Mouse (Mus musculus) kidney, embryonic 15.5 days (tissue): Measurements from ENCODE around the gene Lipa. TPM values are rescaled to one million over a fixed set of nuclear protein-coding genes. Genes with fewer than 3 reads are reported as not detected.
A peak's percentile ranks its signal among the peaks of the same experiment; 100 is the strongest.

Experiments
- ATAC-seq: fragments of 200-750 bp; cut with Nextera tagmentation; replicated peaks from 2 replicates; pipeline ENCODE4 v1.8.0; 2017; ENCODE audit warnings: moderate TSS enrichment; ENCODE audit not compliant: low FRiP score
- H3K27ac ChIP-seq: fragments of 300-500 bp; sonication (generic); 2 replicates; pipeline ENCODE4 v1.5.1; 2015; ENCODE audit warnings: mild to moderate bottlenecking, inconsistent platforms
- H3K27me3 ChIP-seq: fragments of 300-500 bp; sonication (generic); 2 replicates; pipeline ENCODE4 v1.6.1; 2015; ENCODE audit warnings: inconsistent platforms
- H3K36me3 ChIP-seq: fragments of 300-500 bp; sonication (generic); 2 replicates; pipeline ENCODE4 v1.6.1; 2015; ENCODE audit warnings: inconsistent platforms
- H3K4me1 ChIP-seq: fragments of 300-500 bp; sonication (generic); 2 replicates; pipeline ENCODE4 v1.6.1; 2015; ENCODE audit warnings: inconsistent platforms
- H3K4me2 ChIP-seq: fragments of 300-500 bp; sonication (generic); 2 replicates; pipeline ENCODE4 v1.6.1; 2015; ENCODE audit warnings: moderate library complexity, mild to moderate bottlenecking, inconsistent platforms
- H3K4me3 ChIP-seq: fragments of 300-500 bp; sonication (generic); replicated peaks from 2 replicates; pipeline ENCODE4 v1.5.1; 2015; ENCODE audit warnings: mild to moderate bottlenecking, inconsistent platforms
- H3K9ac ChIP-seq: fragments of 300-500 bp; sonication (generic); 2 replicates; pipeline ENCODE4 v1.6.1; 2015; ENCODE audit warnings: mild to moderate bottlenecking, inconsistent platforms
- H3K9me3 ChIP-seq: fragments of 300-500 bp; sonication (generic); replicated peaks from 2 replicates; pipeline ENCODE4 v1.6.1; 2016; ENCODE audit warnings: inconsistent platforms
- WGBS: fragments of 180-500 bp; shearing (Covaris S2); methylation state at CpG from one replicate; pipeline ENCODE4 v1.1.7; 2015; ENCODE audit warnings: mixed read lengths; 5-methylcytosine and 5-hydroxymethylcytosine counted together
- polyA plus RNA-seq: library from polyadenylated mRNA; unstranded; fragments of >200 nt; fragmentation: Nextera tagmentation; extraction: Ambion mirVana; gene quantifications from 2 replicates; pipeline ENCODE4 v1.2.1, GENCODE M21; 2015

Lipa gene
- polyA plus RNA-seq, result 31.2 and 32.5 TPM in 2 replicates

- peak; percentile 100 for ATAC-seq
- H3K27ac ChIP-seq, result peak within 1 kb of the TSS; percentile 70
- peak within 1 kb of the TSS; percentile 73 for H3K4me3 ChIP-seq
- under 1% methylated on average over 29 of the region's 29 CpGs for WGBS
- peak within 1 kb of the TSS; percentile 62 for H3K9ac ChIP-seq
- no peaks in the 10 kb centered on the region for H3K27me3 ChIP-seq
- peak within 1 kb of the TSS; percentile 94 for H3K4me2 ChIP-seq
- H3K36me3 ChIP-seq, result no peaks in the 10 kb centered on the region
- no peaks in the 10 kb centered on the region for H3K9me3 ChIP-seq
- peaks cover 9% of the 10 kb centered on the region; the same call in 1 of the 2 replicates for H3K4me1 ChIP-seq
These were observed at the start of gene Lipa for GRCm38 (mm10) chr19:34526941-34527682. Gene Lipa (minus strand): TSS chr19:34527474.

- H3K9ac ChIP-seq, result no peak overlapping the region
- H3K36me3 ChIP-seq, result 0 out of 2 replicates have a peak, but pooled peaks cover 7% of the 10 kb centered on the region
- H3K27me3 ChIP-seq, result no peaks in the 10 kb centered on the region
- H3K4me2 ChIP-seq, result no peak overlapping the region
- H3K27ac ChIP-seq, result no peak overlapping the region
- no peaks in the 10 kb centered on the region for H3K9me3 ChIP-seq
- H3K4me1 ChIP-seq, result peaks cover 16% of the 10 kb centered on the region
- H3K4me3 ChIP-seq, result no peak overlapping the region
- no peak for ATAC-seq
- 92% methylated on average over 5 of the region's 5 CpGs for WGBS
These were observed 46.4 kb upstream of the Lipa start for GRCm38 (mm10) chr19:34573650-34574049.

GRCm38 (mm10) chr19:34571080-34571479, 43.8 kb upstream of the Lipa start:
- H3K9me3 ChIP-seq, result no peaks in the 10 kb centered on the region
- no peaks in the 10 kb centered on the region for H3K27me3 ChIP-seq
- ATAC-seq, result no peak
- WGBS, result 88% methylated on average over 1 of the region's 1 CpGs
- H3K4me2 ChIP-seq, result no peak overlapping the region
- peaks cover 16% of the 10 kb centered on the region for H3K4me1 ChIP-seq
- 0 out of 2 replicates have a peak, but pooled peaks cover 7% of the 10 kb centered on the region for H3K36me3 ChIP-seq
- H3K27ac ChIP-seq, result no peak overlapping the region
- no peak overlapping the region for H3K9ac ChIP-seq
- no peak overlapping the region for H3K4me3 ChIP-seq

GRCm38 (mm10) chr19:34569896-34570476, 42.7 kb upstream of the Lipa start:
- Histone ChIP-seq H3K4me1 (peaks cover 16% of the 10 kb centered on the region), H3K9me3 (no peaks in the 10 kb centered on the region), H3K27me3 (no peaks in the 10 kb centered on the region), H3K9ac (no peak overlapping the region), H3K36me3 (0 out of 2 replicates have a peak, but pooled peaks cover 7% of the 10 kb centered on the region), H3K4me2 (0 out of 2 replicates have a peak overlapping the region, but pooled peaks have one; percentile 16), H3K4me3 (no peak overlapping the region), H3K27ac (peak overlapping the region; percentile 60)
- 30% methylated on average over 4 of the region's 4 CpGs for WGBS
- ATAC-seq, result peak; percentile 82

- 0 out of 2 replicates have a peak, but pooled peaks cover 5% of the 10 kb centered on the region for H3K36me3 ChIP-seq
- no peaks in the 10 kb centered on the region for H3K27me3 ChIP-seq
- no peak for ATAC-seq
- WGBS, result 57% methylated on average over 7 of the region's 7 CpGs
- peak overlapping the region; percentile 60 for H3K27ac ChIP-seq
- no peak overlapping the region for H3K4me2 ChIP-seq
- H3K9ac ChIP-seq, result no peak overlapping the region
- H3K4me3 ChIP-seq, result no peak overlapping the region
- H3K4me1 ChIP-seq, result peaks cover 16% of the 10 kb centered on the region
- no peaks in the 10 kb centered on the region for H3K9me3 ChIP-seq
These were observed 42.0 kb upstream of the Lipa start for GRCm38 (mm10) chr19:34568988-34569895.

- Histone ChIP-seq H3K9ac (no peak overlapping the region), H3K27ac (peak overlapping the region; percentile 10; the same call in 1 of the 2 replicates), H3K27me3 (no peaks in the 10 kb centered on the region), H3K4me2 (no peak overlapping the region), H3K4me3 (no peak overlapping the region), H3K4me1 (peaks cover 16% of the 10 kb centered on the region), H3K36me3 (no peaks in the 10 kb centered on the region), H3K9me3 (no peaks in the 10 kb centered on the region)
- peak; percentile 65 for ATAC-seq
- 40% methylated on average over 1 of the region's 1 CpGs for WGBS
These were observed 39.0 kb upstream of the Lipa start for GRCm38 (mm10) chr19:34566178-34566784.

- no peak overlapping the region for H3K27ac ChIP-seq
- no peak for ATAC-seq
- H3K4me2 ChIP-seq, result no peak overlapping the region
These were observed 35.3 kb upstream of the Lipa start for GRCm38 (mm10) chr19:34562556-34562955.

GRCm38 (mm10) chr19:34556621-34557020, 29.3 kb upstream of the Lipa start:
- no peaks in the 10 kb centered on the region for H3K9me3 ChIP-seq
- ATAC-seq, result no peak
- H3K9ac ChIP-seq, result no peak overlapping the region
- no peak overlapping the region for H3K4me2 ChIP-seq
- H3K4me3 ChIP-seq, result no peak overlapping the region
- H3K27me3 ChIP-seq, result no peaks in the 10 kb centered on the region
- WGBS, result 85% methylated on average over 3 of the region's 3 CpGs
- no peaks in the 10 kb centered on the region for H3K36me3 ChIP-seq
- H3K4me1 ChIP-seq, result peaks cover 16% of the 10 kb centered on the region; the same call in 1 of the 2 replicates
- H3K27ac ChIP-seq, result no peak overlapping the region

More at GRCm38 (mm10) chr19:34562556-34562955, 35.3 kb upstream of the Lipa start:
- Histone ChIP-seq H3K36me3 (no peaks in the 10 kb centered on the region), H3K4me1 (no peaks in the 10 kb centered on the region), H3K27me3 (no peaks in the 10 kb centered on the region), H3K4me3 (no peak overlapping the region), H3K9ac (no peak overlapping the region), H3K9me3 (no peaks in the 10 kb centered on the region)

- Histone ChIP-seq H3K4me1 (peaks cover 17% of the 10 kb centered on the region; the same call in 1 of the 2 replicates), H3K9ac (no peak overlapping the region), H3K27ac (no peak overlapping the region), H3K36me3 (no peaks in the 10 kb centered on the region), H3K27me3 (no peaks in the 10 kb centered on the region), H3K9me3 (no peaks in the 10 kb centered on the region), H3K4me2 (no peak overlapping the region), H3K4me3 (no peak overlapping the region)
- no peak for ATAC-seq
These were observed 26.8 kb upstream of the Lipa start for GRCm38 (mm10) chr19:34554061-34554460.

GRCm38 (mm10) chr19:34553522-34553921, 26.2 kb upstream of the Lipa start:
- ATAC-seq, result no peak
- peaks cover 17% of the 10 kb centered on the region; the same call in 1 of the 2 replicates for H3K4me1 ChIP-seq
- H3K9ac ChIP-seq, result no peak overlapping the region
- H3K36me3 ChIP-seq, result no peaks in the 10 kb centered on the region
- H3K9me3 ChIP-seq, result no peaks in the 10 kb centered on the region
- H3K27me3 ChIP-seq, result no peaks in the 10 kb centered on the region
- H3K4me2 ChIP-seq, result no peak overlapping the region
- H3K4me3 ChIP-seq, result no peak overlapping the region
- WGBS, result 36% methylated on average over 3 of the region's 3 CpGs
- no peak overlapping the region for H3K27ac ChIP-seq

- no peaks in the 10 kb centered on the region for H3K27me3 ChIP-seq
- 72% methylated on average over 6 of the region's 6 CpGs for WGBS
- no peak overlapping the region for H3K9ac ChIP-seq
- H3K4me2 ChIP-seq, result no peak overlapping the region
- H3K9me3 ChIP-seq, result no peaks in the 10 kb centered on the region
- H3K4me3 ChIP-seq, result no peak overlapping the region
- no peak for ATAC-seq
- no peak overlapping the region for H3K27ac ChIP-seq
- no peaks in the 10 kb centered on the region for H3K36me3 ChIP-seq
- peaks cover 17% of the 10 kb centered on the region; the same call in 1 of the 2 replicates for H3K4me1 ChIP-seq
These were observed 25.7 kb upstream of the Lipa start for GRCm38 (mm10) chr19:34553021-34553420.
